Mouse (Mus musculus): ENCODE measurements around the gene Hnrnpa3.
"Not testable (repeated sequence)": the region's sequence is repeated elsewhere in the genome, so short reads cannot be mapped to it uniquely, and the experiment has no call there.

The Hnrnpa3 gene

GRCm38 (mm10) chr2:75658727-75659628 is at the start of gene Hnrnpa3:
Gene Hnrnpa3 (plus strand): TSS chr2:75659261.
- DNase-seq (ENCODE audit: low read depth, low spot score): peak; percentile 99

- no peak for DNase-seq (ENCODE audit: low read depth, low spot score)
Observed at GRCm38 (mm10) chr2:75609971-75610370, 49.1 kb upstream of the Hnrnpa3 start.

- not testable (repeated sequence) for DNase-seq (ENCODE audit: low read depth, low spot score)
Observed at GRCm38 (mm10) chr2:75610602-75611001, 48.5 kb upstream of the Hnrnpa3 start.

- DNase-seq (ENCODE audit: low read depth, low spot score): no peak
Observed at GRCm38 (mm10) chr2:75611041-75611805, 47.8 kb upstream of the Hnrnpa3 start.

- no peak for DNase-seq (ENCODE audit: low read depth, low spot score)
Observed at GRCm38 (mm10) chr2:75612006-75612405, 47.1 kb upstream of the Hnrnpa3 start.

GRCm38 (mm10) chr2:75612981-75613567 is 46.0 kb upstream of the Hnrnpa3 start:
- no peak for DNase-seq (ENCODE audit: low read depth, low spot score)

GRCm38 (mm10) chr2:75614577-75614976 is 44.5 kb upstream of the Hnrnpa3 start:
- DNase-seq (ENCODE audit: low read depth, low spot score): no peak

- no peak for DNase-seq (ENCODE audit: low read depth, low spot score)
Observed at GRCm38 (mm10) chr2:75616911-75617310, 42.1 kb upstream of the Hnrnpa3 start.

- no peak for DNase-seq (ENCODE audit: low read depth, low spot score)
Observed at GRCm38 (mm10) chr2:75618712-75619111, 40.3 kb upstream of the Hnrnpa3 start.

- no peak for DNase-seq (ENCODE audit: low read depth, low spot score)
Observed at GRCm38 (mm10) chr2:75621873-75622654, 37.0 kb upstream of the Hnrnpa3 start.

GRCm38 (mm10) chr2:75625086-75625485 is 34.0 kb upstream of the Hnrnpa3 start:
- no peak for DNase-seq (ENCODE audit: low read depth, low spot score)

GRCm38 (mm10) chr2:75626597-75627440 is 32.2 kb upstream of the Hnrnpa3 start:
- DNase-seq (ENCODE audit: low read depth, low spot score): no peak

GRCm38 (mm10) chr2:75628487-75628886 is 30.6 kb upstream of the Hnrnpa3 start:
- no peak for DNase-seq (ENCODE audit: low read depth, low spot score)

- DNase-seq (ENCODE audit: low read depth, low spot score): no peak
Observed at GRCm38 (mm10) chr2:75631421-75631820, 27.6 kb upstream of the Hnrnpa3 start.

- DNase-seq (ENCODE audit: low read depth, low spot score): no peak
Observed at GRCm38 (mm10) chr2:75632043-75632442, 27.0 kb upstream of the Hnrnpa3 start.

GRCm38 (mm10) chr2:75632721-75633181 is 26.3 kb upstream of the Hnrnpa3 start:
- DNase-seq (ENCODE audit: low read depth, low spot score): no peak

- DNase-seq (ENCODE audit: low read depth, low spot score): no peak
Observed at GRCm38 (mm10) chr2:75633381-75633780, 25.7 kb upstream of the Hnrnpa3 start.

- DNase-seq (ENCODE audit: low read depth, low spot score): peak; percentile 29
Observed at GRCm38 (mm10) chr2:75633784-75634183, 25.3 kb upstream of the Hnrnpa3 start.

GRCm38 (mm10) chr2:75634431-75634830 is 24.6 kb upstream of the Hnrnpa3 start:
- DNase-seq (ENCODE audit: low read depth, low spot score): not testable (repeated sequence)

All from forelimb bud, embryonic 11.5 days (tissue).